Mouse (Mus musculus): Measurements from ENCODE around the gene Lmo3. TPM values are rescaled to one million over a fixed set of nuclear protein-coding genes. Genes with fewer than 3 reads are reported as not detected.

Lmo3 gene
- total RNA-seq, 1 experiment = not detected

- Histone ChIP-seq H3K27ac (ENCODE audit: insufficient read depth, low read depth, low read length, poor library complexity, severe bottlenecking) (no peak overlapping the region), H3K9ac (ENCODE audit: insufficient read depth, low read depth, low read length, poor library complexity, severe bottlenecking) (no peak overlapping the region), H3K4me3 (ENCODE audit: insufficient read depth in 1 of 2, low read depth in 1 of 2, low read length in 2 of 2, poor library complexity in 1 of 2, severe bottlenecking in 1 of 2) (no peak overlapping the region), H3K36me3 (ENCODE audit: control insufficient read depth, insufficient read depth, low read length, poor library complexity, severe bottlenecking) (no peaks in the 10 kb centered on the region), H3K4me1 (ENCODE audit: control insufficient read depth in 2 of 2, insufficient read depth in 2 of 2, low read length in 2 of 2, poor library complexity in 1 of 2) (no peaks in the 10 kb centered on the region), H3K9me3 (ENCODE audit: control insufficient read depth, insufficient read depth, low read depth, low read length) (no peaks in the 10 kb centered on the region)
- no peak for DNase-seq (ENCODE audit: low read depth, low spot score)
- TF ChIP-seq CHD2 (IDR thresholded peaks at IDR 0.05; ENCODE audit: low read depth, low read length) (no peak), ZNF384 (IDR thresholded peaks at IDR 0.05; ENCODE audit: low read depth, low read length) (no peak), HCFC1 (IDR thresholded peaks at IDR 0.05; ENCODE audit: borderline replicate concordance, insufficient read depth, low read length) (no peak), MAFK (IDR thresholded peaks at IDR 0.05; ENCODE audit: insufficient read depth, low read depth, low read length) (no peak), ZC3H11A (IDR thresholded peaks at IDR 0.05; ENCODE audit: borderline replicate concordance, low read depth, low read length) (no peak)
- in situ Hi-C loops (cut with MboI; ENCODE audit: low sequenced_read_pairs in 2 of 2, unreplicated experiment in 2 of 2) = no loop called here
Measured at GRCm38 (mm10) chr6:138482834-138483233, 98.9 kb downstream of the Lmo3 start.

GRCm38 (mm10) chr6:138477611-138478010 lies 104.2 kb downstream of the Lmo3 start:
- Histone ChIP-seq H3K27ac (ENCODE audit: insufficient read depth, low read depth, low read length, poor library complexity, severe bottlenecking) (no peak overlapping the region), H3K4me3 (ENCODE audit: insufficient read depth in 1 of 2, low read depth in 1 of 2, low read length in 2 of 2, poor library complexity in 1 of 2, severe bottlenecking in 1 of 2) (no peak overlapping the region), H3K4me1 (ENCODE audit: control insufficient read depth in 2 of 2, insufficient read depth in 2 of 2, low read length in 2 of 2, poor library complexity in 1 of 2) (no peaks in the 10 kb centered on the region), H3K36me3 (ENCODE audit: control insufficient read depth, insufficient read depth, low read length, poor library complexity, severe bottlenecking) (no peaks in the 10 kb centered on the region), H3K9ac (ENCODE audit: insufficient read depth, low read depth, low read length, poor library complexity, severe bottlenecking) (no peak overlapping the region), H3K9me3 (ENCODE audit: control insufficient read depth, insufficient read depth, low read depth, low read length) (no peaks in the 10 kb centered on the region)
- TF ChIP-seq ZC3H11A (IDR thresholded peaks at IDR 0.05; ENCODE audit: borderline replicate concordance, low read depth, low read length) = peak; percentile 60
- TF ChIP-seq ZNF384 (IDR thresholded peaks at IDR 0.05; ENCODE audit: low read depth, low read length) = no peak
- in situ Hi-C loops (cut with MboI; ENCODE audit: low sequenced_read_pairs in 2 of 2, unreplicated experiment in 2 of 2) = no loop called here
- DNase-seq (ENCODE audit: low read depth, low spot score) = peak; percentile 52

GRCm38 (mm10) chr6:138469204-138469603 lies 112.6 kb downstream of the Lmo3 start:
- H3K9me3 ChIP-seq (ENCODE audit: control insufficient read depth, insufficient read depth, low read depth, low read length) = no peaks in the 10 kb centered on the region
- H3K4me1 ChIP-seq (ENCODE audit: control insufficient read depth in 2 of 2, insufficient read depth in 2 of 2, low read length in 2 of 2, poor library complexity in 1 of 2) = no peaks in the 10 kb centered on the region
- TF ChIP-seq ZC3H11A (IDR thresholded peaks at IDR 0.05; ENCODE audit: borderline replicate concordance, low read depth, low read length) = no peak
- TF ChIP-seq ZNF384 (IDR thresholded peaks at IDR 0.05; ENCODE audit: low read depth, low read length) = no peak
- TF ChIP-seq HCFC1 (IDR thresholded peaks at IDR 0.05; ENCODE audit: borderline replicate concordance, insufficient read depth, low read length) = no peak
- no peak for TF ChIP-seq CHD2 (IDR thresholded peaks at IDR 0.05; ENCODE audit: low read depth, low read length)
- TF ChIP-seq MAFK (IDR thresholded peaks at IDR 0.05; ENCODE audit: insufficient read depth, low read depth, low read length) = no peak
- no peak overlapping the region for H3K4me3 ChIP-seq (ENCODE audit: insufficient read depth in 1 of 2, low read depth in 1 of 2, low read length in 2 of 2, poor library complexity in 1 of 2, severe bottlenecking in 1 of 2)
- H3K36me3 ChIP-seq (ENCODE audit: control insufficient read depth, insufficient read depth, low read length, poor library complexity, severe bottlenecking) = no peaks in the 10 kb centered on the region
- no peak overlapping the region for H3K9ac ChIP-seq (ENCODE audit: insufficient read depth, low read depth, low read length, poor library complexity, severe bottlenecking)
- no peak overlapping the region for H3K27ac ChIP-seq (ENCODE audit: insufficient read depth, low read depth, low read length, poor library complexity, severe bottlenecking)
- DNase-seq (ENCODE audit: low read depth, low spot score) = no peak
- in situ Hi-C loops (cut with MboI; ENCODE audit: low sequenced_read_pairs in 2 of 2, unreplicated experiment in 2 of 2) = no loop called here

GRCm38 (mm10) chr6:138444515-138445048 lies 137.2 kb downstream of the Lmo3 start:
- no peaks in the 10 kb centered on the region for H3K4me1 ChIP-seq (ENCODE audit: control insufficient read depth in 2 of 2, insufficient read depth in 2 of 2, low read length in 2 of 2, poor library complexity in 1 of 2)
- no peaks in the 10 kb centered on the region for H3K36me3 ChIP-seq (ENCODE audit: control insufficient read depth, insufficient read depth, low read length, poor library complexity, severe bottlenecking)
- in situ Hi-C loops (cut with MboI; ENCODE audit: low sequenced_read_pairs in 2 of 2, unreplicated experiment in 2 of 2) = no loop called here
- no peak overlapping the region for H3K27ac ChIP-seq (ENCODE audit: insufficient read depth, low read depth, low read length, poor library complexity, severe bottlenecking)
- no peak overlapping the region for H3K4me3 ChIP-seq (ENCODE audit: insufficient read depth in 1 of 2, low read depth in 1 of 2, low read length in 2 of 2, poor library complexity in 1 of 2, severe bottlenecking in 1 of 2)
- no peaks in the 10 kb centered on the region for H3K9me3 ChIP-seq (ENCODE audit: control insufficient read depth, insufficient read depth, low read depth, low read length)
- TF ChIP-seq CHD2 (IDR thresholded peaks at IDR 0.05; ENCODE audit: low read depth, low read length) (no peak), ZC3H11A (IDR thresholded peaks at IDR 0.05; ENCODE audit: borderline replicate concordance, low read depth, low read length) (no peak), MAFK (IDR thresholded peaks at IDR 0.05; ENCODE audit: insufficient read depth, low read depth, low read length) (no peak)
- DNase-seq (ENCODE audit: low read depth, low spot score) = no peak
- H3K9ac ChIP-seq (ENCODE audit: insufficient read depth, low read depth, low read length, poor library complexity, severe bottlenecking) = no peak overlapping the region

- H3K9ac ChIP-seq (ENCODE audit: insufficient read depth, low read depth, low read length, poor library complexity, severe bottlenecking) = no peak overlapping the region
- no peaks in the 10 kb centered on the region for H3K9me3 ChIP-seq (ENCODE audit: control insufficient read depth, insufficient read depth, low read depth, low read length)
- no peak for TF ChIP-seq CHD2 (IDR thresholded peaks at IDR 0.05; ENCODE audit: low read depth, low read length)
- TF ChIP-seq ZNF384 (IDR thresholded peaks at IDR 0.05; ENCODE audit: low read depth, low read length) = no peak
- no peak for DNase-seq (ENCODE audit: low read depth, low spot score)
- H3K27ac ChIP-seq (ENCODE audit: insufficient read depth, low read depth, low read length, poor library complexity, severe bottlenecking) = no peak overlapping the region
- no peak overlapping the region for H3K4me3 ChIP-seq (ENCODE audit: insufficient read depth in 1 of 2, low read depth in 1 of 2, low read length in 2 of 2, poor library complexity in 1 of 2, severe bottlenecking in 1 of 2)
- H3K4me1 ChIP-seq (ENCODE audit: control insufficient read depth in 2 of 2, insufficient read depth in 2 of 2, low read length in 2 of 2, poor library complexity in 1 of 2) = no peaks in the 10 kb centered on the region
- in situ Hi-C loops (cut with MboI; ENCODE audit: low sequenced_read_pairs in 2 of 2, unreplicated experiment in 2 of 2) = no loop called here
- H3K36me3 ChIP-seq (ENCODE audit: control insufficient read depth, insufficient read depth, low read length, poor library complexity, severe bottlenecking) = no peaks in the 10 kb centered on the region
Measured at GRCm38 (mm10) chr6:138437351-138437750, 144.4 kb downstream of the Lmo3 start.

Measured in ES-E14 (cell line).